Mouse (Mus musculus): ENCODE results near the gene Lce1f. TPM values are rescaled to one million over a fixed set of nuclear protein-coding genes. Genes with fewer than 3 reads are reported as not detected.

The Lce1f gene
- total RNA-seq (2021): not detected in 2 replicates
- long read RNA-seq, experiment 1: 0 reads
- long read RNA-seq, experiment 2: 0 reads

GRCm38 (mm10) chr3:92720250-92720649, at the start of gene Lce1f:
Gene Lce1f (minus strand): TSS chr3:92720350.
- DNase-seq: no peak

- DNase-seq: no peak
These were observed 44.8 kb upstream of the Lce1f start, which contains the start of gene Lce1h for GRCm38 (mm10) chr3:92764965-92765364. Gene Lce1h (minus strand): TSS chr3:92765065.

- no peak for DNase-seq
These were observed 33.0 kb upstream of the Lce1f start for GRCm38 (mm10) chr3:92753197-92753596.

GRCm38 (mm10) chr3:92752238-92752637, 32.1 kb upstream of the Lce1f start, which contains the start of gene Lce1g:
Gene Lce1g (minus strand): TSS chr3:92752338.
- DNase-seq: no peak

GRCm38 (mm10) chr3:92738996-92739395, 18.8 kb upstream of the Lce1f start, which contains the start of gene Gm38119:
Gene Gm38119 (minus strand): TSS chr3:92739096.
- no peak for DNase-seq

- no peak for DNase-seq
These were observed 2.5 kb upstream of the Lce1f start for GRCm38 (mm10) chr3:92722631-92723030.

- DNase-seq: no peak
These were observed 5.0 kb downstream of the Lce1f start for GRCm38 (mm10) chr3:92715122-92715521.

GRCm38 (mm10) chr3:92708974-92709373, 11.2 kb downstream of the Lce1f start, which contains the start of gene Lce1e:
Gene Lce1e (minus strand): TSS chr3:92709074.
- DNase-seq: no peak

- no peak for DNase-seq
These were observed 25.5 kb downstream of the Lce1f start for GRCm38 (mm10) chr3:92694613-92695012.

- no peak for DNase-seq
These were observed 28.5 kb downstream of the Lce1f start for GRCm38 (mm10) chr3:92691688-92692087.

GRCm38 (mm10) chr3:92689154-92689553, 31.0 kb downstream of the Lce1f start:
- peak; percentile 44 for DNase-seq

GRCm38 (mm10) chr3:92687110-92687509, 33.0 kb downstream of the Lce1f start, which contains the start of gene Lce1d:
Gene Lce1d (minus strand): TSS chr3:92687210.
- DNase-seq: no peak

GRCm38 (mm10) chr3:92678947-92679346, 41.2 kb downstream of the Lce1f start, which contains the start of gene Lce1c:
Gene Lce1c (plus strand): TSS chr3:92679247.
- DNase-seq: no peak

GRCm38 (mm10) chr3:92670215-92670614, 49.9 kb downstream of the Lce1f start, which contains the start of gene Lce1a2:
Gene Lce1a2 (minus strand): TSS chr3:92670315.
- no peak for DNase-seq

Other genes with a start within 250 kb of the Lce1f start
- not detected in 2 replicates for gene Sprr1a, start 234.5 kb downstream of the Lce1f start, total RNA-seq (2021)
- not detected in 2 replicates for gene Sprr4, start 219.9 kb downstream of the Lce1f start, total RNA-seq (2021)
- gene 2310046K23Rik, start 185.8 kb downstream of the Lce1f start, total RNA-seq (2021): not detected in 2 replicates
- gene Ivl, start 146.6 kb downstream of the Lce1f start, total RNA-seq (2021): not detected in 2 replicates
- not detected in 2 replicates for gene Smcp, start 131.4 kb downstream of the Lce1f start, total RNA-seq (2021)
- not detected in 2 replicates for gene 2210017I01Rik, start 112.9 kb downstream of the Lce1f start, total RNA-seq (2021)
- gene Lce6a, start 98.7 kb downstream of the Lce1f start, total RNA-seq (2021): not detected in 2 replicates
- gene Lce1a1, start 72.0 kb downstream of the Lce1f start, total RNA-seq (2021): not detected in 2 replicates
- not detected in 2 replicates for gene Lce1b, start 63.4 kb downstream of the Lce1f start, total RNA-seq (2021)
- not detected in 2 replicates for gene Lce1a2, start 50.0 kb downstream of the Lce1f start, total RNA-seq (2021)
- not detected in 2 replicates for gene Lce1c, start 41.1 kb downstream of the Lce1f start, total RNA-seq (2021)
- not detected in 2 replicates for gene Lce1d, start 33.1 kb downstream of the Lce1f start, total RNA-seq (2021)
- not detected in 2 replicates for gene Lce1e, start 11.3 kb downstream of the Lce1f start, total RNA-seq (2021)
- gene Gm38119, start 18.7 kb upstream of the Lce1f start, total RNA-seq (2021): not detected in 2 replicates
- not detected in 2 replicates for gene Lce1g, start 32.0 kb upstream of the Lce1f start, total RNA-seq (2021)
- not detected in 2 replicates for gene Lce1h, start 44.7 kb upstream of the Lce1f start, total RNA-seq (2021)
- gene Lce1i, start 58.5 kb upstream of the Lce1f start, total RNA-seq (2021): not detected in 2 replicates
- not detected in 2 replicates for gene Lce1j, start 70.2 kb upstream of the Lce1f start, total RNA-seq (2021)
- gene Lce1k, start 87.5 kb upstream of the Lce1f start, total RNA-seq (2021): not detected in 2 replicates
- gene Kprp, start 106.9 kb upstream of the Lce1f start, total RNA-seq (2021): not detected in 2 replicates
- gene Lce1l, start 130.9 kb upstream of the Lce1f start, total RNA-seq (2021): not detected in 2 replicates
- gene 2310050C09Rik, start 149.9 kb upstream of the Lce1f start, total RNA-seq (2021): not detected in 2 replicates
- gene Lce3a, start 205.9 kb upstream of the Lce1f start, total RNA-seq (2021): not detected in 2 replicates
- gene Lce3b, start 212.6 kb upstream of the Lce1f start, total RNA-seq (2021): not detected in 2 replicates
- gene Lce3c, start 224.1 kb upstream of the Lce1f start, total RNA-seq (2021): not detected in 2 replicates
- not detected in 2 replicates for gene Lce3d, start 237.0 kb upstream of the Lce1f start, total RNA-seq (2021)
- gene Lce3e, start 246.7 kb upstream of the Lce1f start, total RNA-seq (2021): not detected in 2 replicates